Mouse (Mus musculus): Measurements from ENCODE around the gene Tmem131l.

DNA sequence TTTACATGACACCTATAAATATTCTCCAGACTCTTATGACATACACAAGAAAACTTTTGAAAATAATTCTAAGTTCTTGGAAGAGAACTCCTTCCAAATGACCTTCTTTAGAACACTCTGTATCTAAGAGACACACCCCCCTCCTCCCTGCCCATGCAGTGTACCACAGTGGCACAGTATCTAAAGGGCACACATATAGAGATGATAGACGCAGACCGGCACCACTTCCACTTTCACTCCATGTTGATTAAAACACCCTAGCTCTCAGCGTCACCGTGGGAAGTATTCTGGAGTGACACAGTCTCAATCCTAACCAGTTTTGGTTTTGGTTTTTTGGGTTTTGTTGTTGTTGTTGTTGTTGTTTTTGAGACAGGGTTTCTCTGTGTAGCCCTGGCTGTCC lies 3.1 kb downstream of the Tmem131l start:
- TF ChIP-seq CTCF (IDR thresholded peaks at IDR 0.05; ENCODE audit: borderline replicate concordance, insufficient read depth, low read length) (no peak), POLR2A (IDR thresholded peaks at IDR 0.05; ENCODE audit: low read depth, low read length) (no peak)

Data from embryonic fibroblast, embryonic 13.5 days (primary cell).